Mouse (Mus musculus) embryonic facial prominence, embryonic 12.5 days (tissue): ENCODE measurements at regions not wholly inside any gene's neighbourhood (a gene's known extent, or its start where the extent isn't known, plus 50 kb on each side); places are given as distances from the start of the nearest gene placed in this dataset.

ENCODE experiments used
- ATAC-seq: fragments of 200-750 bp; cut with Nextera tagmentation; 2 replicates; pipeline ENCODE4 v1.8.0; 2017; ENCODE audit not compliant: insufficient number of reproducible peaks, insufficient read depth, low FRiP score, low TSS enrichment
- H3K27ac ChIP-seq: fragments of 300-500 bp; sonication (generic); 2 replicates; pipeline ENCODE4 v1.5.1; 2016; ENCODE audit warnings: mild to moderate bottlenecking
- H3K27me3 ChIP-seq: fragments of 300-500 bp; sonication (generic); 2 replicates; pipeline ENCODE4 v1.6.1; 2016; ENCODE audit warnings: mild to moderate bottlenecking, moderate library complexity
- H3K36me3 ChIP-seq: fragments of 300-500 bp; sonication (generic); 2 replicates; pipeline ENCODE4 v1.6.1; 2016; ENCODE audit warnings: mild to moderate bottlenecking
- H3K4me1 ChIP-seq: fragments of 300-500 bp; sonication (generic); 2 replicates; pipeline ENCODE4 v1.6.1; 2016
- H3K4me2 ChIP-seq: fragments of 300-500 bp; sonication (generic); replicated peaks from 2 replicates; pipeline ENCODE4 v1.6.1; 2016; ENCODE audit warnings: mild to moderate bottlenecking, moderate library complexity
- H3K4me3 ChIP-seq: fragments of 300-500 bp; sonication (generic); 2 replicates; pipeline ENCODE4 v1.5.1; 2016; ENCODE audit warnings: mild to moderate bottlenecking
- H3K9ac ChIP-seq: fragments of 300-500 bp; sonication (generic); 2 replicates; pipeline ENCODE4 v1.6.1; 2016; ENCODE audit warnings: mild to moderate bottlenecking, moderate library complexity
- H3K9me3 ChIP-seq: fragments of 300-500 bp; sonication (generic); 2 replicates; pipeline ENCODE4 v1.6.1; 2016; ENCODE audit warnings: mild to moderate bottlenecking, moderate library complexity
- WGBS: fragments of 180-500 bp; shearing (Covaris S2); methylation state at CpG from one replicate; pipeline ENCODE4 v1.1.7; 2016; 5-methylcytosine and 5-hydroxymethylcytosine counted together

GRCm38 (mm10) chr17:47317651-47318050 is 51.0 kb upstream of the Mrps10 start:
- Histone ChIP-seq H3K36me3 (peaks cover 60% of the 10 kb centered on the region), H3K4me2 (no peak overlapping the region), H3K4me1 (no peaks in the 10 kb centered on the region), H3K27me3 (no peaks in the 10 kb centered on the region), H3K27ac (no peak overlapping the region), H3K9me3 (no peaks in the 10 kb centered on the region), H3K9ac (no peak overlapping the region), H3K4me3 (no peak overlapping the region)
- no peak for ATAC-seq
- 87% methylated on average over 11 of the region's 11 CpGs for WGBS

DNA sequence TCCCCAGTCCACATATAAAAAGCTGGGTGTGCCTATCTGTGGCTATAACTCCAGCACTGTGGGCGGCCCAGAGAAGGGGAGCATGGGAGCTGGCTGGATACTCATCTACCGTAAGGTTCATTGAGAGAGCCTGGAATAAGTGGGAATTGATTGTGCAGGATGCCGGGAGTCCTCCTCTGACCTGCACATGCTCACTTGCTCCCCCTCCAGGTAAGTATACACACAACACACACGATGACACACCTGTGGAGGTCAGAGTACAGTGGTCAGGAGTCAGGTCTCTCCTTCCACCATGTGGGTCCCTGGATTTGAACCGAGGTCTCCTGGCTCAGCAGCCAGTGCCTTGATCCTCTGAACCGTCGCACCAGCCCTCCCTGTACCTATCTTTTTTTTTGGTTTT is 55.5 kb upstream of the Mrps10 start:
- no peak for ATAC-seq
- Histone ChIP-seq H3K4me2 (no peak overlapping the region), H3K27me3 (no peaks in the 10 kb centered on the region), H3K9me3 (no peaks in the 10 kb centered on the region), H3K9ac (no peak overlapping the region), H3K4me1 (no peaks in the 10 kb centered on the region), H3K36me3 (peaks cover 44% of the 10 kb centered on the region), H3K4me3 (no peak overlapping the region), H3K27ac (no peak overlapping the region)
- WGBS, result 94% methylated on average over 7 of the region's 7 CpGs

DNA sequence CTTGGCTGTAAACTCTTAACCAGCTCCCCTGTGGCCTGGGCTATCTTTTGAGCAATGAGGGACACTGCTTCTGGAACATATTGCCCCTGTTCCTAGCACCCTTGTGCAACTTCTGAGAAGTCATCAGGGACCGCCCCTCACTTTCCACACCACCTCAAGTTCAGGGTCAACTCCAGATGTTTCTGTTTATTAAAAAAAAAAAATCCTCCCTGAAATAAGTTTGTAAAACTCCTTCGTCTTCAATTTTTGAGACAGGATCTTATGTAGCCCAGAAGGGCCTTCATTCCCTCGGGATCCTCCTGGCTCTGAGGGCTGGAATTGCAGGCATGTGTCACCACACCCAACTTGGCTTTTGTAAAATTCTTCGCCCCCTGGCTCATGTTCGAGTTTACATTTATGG is 57.4 kb upstream of the Mrps10 start:
- WGBS, result 82% methylated on average over 5 of the region's 5 CpGs
- peaks cover 35% of the 10 kb centered on the region for H3K36me3 ChIP-seq

DNA sequence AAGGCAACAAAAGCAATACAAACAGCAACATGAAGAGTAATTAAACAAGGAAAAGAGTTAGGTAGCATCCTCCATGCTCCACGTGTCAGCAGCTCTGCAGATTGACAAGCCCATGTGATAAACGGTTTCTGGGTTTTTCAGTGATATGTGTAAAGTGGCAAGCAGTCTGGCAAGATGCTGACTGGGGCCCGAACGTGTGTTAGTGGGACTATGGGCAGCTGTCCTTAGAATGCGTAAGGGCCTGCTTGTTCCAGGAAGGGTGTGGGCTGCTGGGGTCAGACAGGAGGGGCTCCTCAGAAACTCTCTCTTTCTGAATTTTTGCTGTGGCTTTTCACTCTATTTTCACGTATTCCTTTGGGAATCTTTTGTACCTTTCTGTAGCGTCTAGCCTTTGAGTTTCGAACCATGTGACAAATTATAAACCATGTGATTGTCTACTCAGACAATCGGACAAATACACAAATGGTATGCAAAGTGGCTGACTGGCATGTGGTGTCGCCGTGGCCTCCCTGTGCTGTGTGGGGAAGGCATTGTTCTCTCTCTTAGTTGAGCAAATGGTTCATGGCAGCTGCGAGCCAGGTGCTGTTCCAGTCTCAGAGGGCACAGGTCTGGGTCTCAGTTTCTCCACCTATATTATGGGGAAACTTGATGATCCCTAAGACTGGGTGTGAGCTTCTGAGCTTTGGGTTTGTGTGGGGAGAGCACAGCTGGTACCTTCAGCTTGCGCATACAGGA is 62.5 kb upstream of the Mrps10 start:
- Histone ChIP-seq H3K9me3 (no peaks in the 10 kb centered on the region), H3K27me3 (no peaks in the 10 kb centered on the region), H3K4me1 (peaks cover 6% of the 10 kb centered on the region), H3K27ac (no peak overlapping the region), H3K4me2 (no peak overlapping the region), H3K36me3 (peaks cover 9% of the 10 kb centered on the region; the same call in 1 of the 2 replicates), H3K4me3 (no peak overlapping the region), H3K9ac (no peak overlapping the region)
- no peak for ATAC-seq
- WGBS, result 72% methylated on average over 13 of the region's 13 CpGs

More for the DNA sequence above, 57.4 kb upstream of the Mrps10 start:
- Histone ChIP-seq H3K4me1 (no peaks in the 10 kb centered on the region), H3K4me3 (no peak overlapping the region), H3K27ac (no peak overlapping the region), H3K27me3 (no peaks in the 10 kb centered on the region), H3K4me2 (no peak overlapping the region), H3K9ac (no peak overlapping the region), H3K9me3 (no peaks in the 10 kb centered on the region)
- ATAC-seq, result no peak

GRCm38 (mm10) chr17:47304463-47305199 is 64.1 kb upstream of the Mrps10 start:
- Histone ChIP-seq H3K9ac (no peak overlapping the region), H3K4me3 (no peak overlapping the region), H3K36me3 (peaks cover 6% of the 10 kb centered on the region; the same call in 1 of the 2 replicates), H3K27me3 (no peaks in the 10 kb centered on the region), H3K9me3 (no peaks in the 10 kb centered on the region), H3K4me2 (no peak overlapping the region), H3K4me1 (peaks cover 16% of the 10 kb centered on the region), H3K27ac (no peak overlapping the region)
- ATAC-seq, result no peak
- WGBS, result 42% methylated on average over 8 of the region's 8 CpGs

DNA sequence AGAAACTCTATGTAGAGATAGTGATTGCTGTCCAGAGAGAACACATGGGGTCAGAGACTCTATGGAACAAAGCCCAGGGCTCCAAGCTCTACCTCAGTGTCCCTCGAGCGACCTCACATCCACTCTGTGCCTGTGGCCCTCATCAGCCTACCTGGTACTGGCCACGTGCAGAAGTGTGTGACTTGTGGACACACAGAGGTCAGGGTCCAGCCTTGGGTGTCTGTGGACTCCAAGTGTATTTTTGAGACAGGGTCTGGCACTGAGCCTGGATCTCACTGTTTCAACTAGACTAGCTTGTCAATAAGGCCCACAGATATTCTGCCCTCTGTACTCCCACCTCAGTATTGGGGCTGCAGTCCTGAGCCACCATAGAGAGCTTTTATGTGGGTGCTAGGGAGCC is 65.1 kb upstream of the Mrps10 start:
- WGBS, result 90% methylated on average over 3 of the region's 3 CpGs
- Histone ChIP-seq H3K4me3 (no peak overlapping the region), H3K27me3 (no peaks in the 10 kb centered on the region), H3K36me3 (peaks cover 6% of the 10 kb centered on the region; the same call in 1 of the 2 replicates), H3K27ac (no peak overlapping the region), H3K4me1 (peaks cover 18% of the 10 kb centered on the region), H3K9me3 (no peaks in the 10 kb centered on the region), H3K9ac (no peak overlapping the region), H3K4me2 (no peak overlapping the region)
- ATAC-seq, result no peak

DNA sequence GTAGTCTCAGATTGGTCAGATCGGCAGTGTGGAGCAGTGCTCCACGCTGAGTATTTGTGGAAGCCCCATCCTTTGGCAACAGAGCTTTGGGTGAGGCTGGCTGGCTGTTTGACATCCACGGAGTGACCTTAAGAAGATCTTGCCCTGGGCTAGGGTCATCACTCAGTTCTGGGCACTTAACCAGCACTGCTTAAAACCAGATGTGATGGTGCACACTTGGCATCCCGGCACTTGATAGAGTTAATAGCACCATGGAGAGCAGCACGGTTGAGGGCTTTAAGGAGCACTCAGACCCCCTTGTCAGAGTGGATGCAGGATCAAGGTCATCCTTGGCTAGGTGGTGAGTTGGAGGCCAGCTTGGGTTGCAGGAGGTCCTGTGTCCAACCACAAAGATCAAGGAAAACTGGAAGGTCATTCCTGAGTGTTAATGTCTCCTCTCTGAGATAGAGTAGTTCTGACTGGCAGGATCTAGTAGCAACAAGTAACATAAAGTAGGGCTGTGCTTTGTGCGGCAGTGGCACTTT is 70.2 kb upstream of the Mrps10 start:
- no peaks in the 10 kb centered on the region for H3K27me3 ChIP-seq
- H3K9ac ChIP-seq, result no peak overlapping the region
- no peaks in the 10 kb centered on the region for H3K9me3 ChIP-seq
- no peak for ATAC-seq
- peaks cover 30% of the 10 kb centered on the region for H3K4me1 ChIP-seq
- no peak overlapping the region for H3K4me2 ChIP-seq
- 0 out of 2 replicates have a peak, but pooled peaks cover 4% of the 10 kb centered on the region for H3K36me3 ChIP-seq
- no peak overlapping the region for H3K4me3 ChIP-seq
- no peak overlapping the region for H3K27ac ChIP-seq
- WGBS, result 74% methylated on average over 6 of the region's 6 CpGs

GRCm38 (mm10) chr17:47297965-47298364 is 70.7 kb upstream of the Mrps10 start:
- Histone ChIP-seq H3K27ac (no peak overlapping the region), H3K9me3 (no peaks in the 10 kb centered on the region), H3K4me3 (no peak overlapping the region), H3K9ac (no peak overlapping the region), H3K4me2 (no peak overlapping the region), H3K27me3 (no peaks in the 10 kb centered on the region), H3K4me1 (peaks cover 31% of the 10 kb centered on the region), H3K36me3 (0 out of 2 replicates have a peak, but pooled peaks cover 4% of the 10 kb centered on the region)
- 86% methylated on average over 8 of the region's 8 CpGs for WGBS
- ATAC-seq, result no peak

DNA sequence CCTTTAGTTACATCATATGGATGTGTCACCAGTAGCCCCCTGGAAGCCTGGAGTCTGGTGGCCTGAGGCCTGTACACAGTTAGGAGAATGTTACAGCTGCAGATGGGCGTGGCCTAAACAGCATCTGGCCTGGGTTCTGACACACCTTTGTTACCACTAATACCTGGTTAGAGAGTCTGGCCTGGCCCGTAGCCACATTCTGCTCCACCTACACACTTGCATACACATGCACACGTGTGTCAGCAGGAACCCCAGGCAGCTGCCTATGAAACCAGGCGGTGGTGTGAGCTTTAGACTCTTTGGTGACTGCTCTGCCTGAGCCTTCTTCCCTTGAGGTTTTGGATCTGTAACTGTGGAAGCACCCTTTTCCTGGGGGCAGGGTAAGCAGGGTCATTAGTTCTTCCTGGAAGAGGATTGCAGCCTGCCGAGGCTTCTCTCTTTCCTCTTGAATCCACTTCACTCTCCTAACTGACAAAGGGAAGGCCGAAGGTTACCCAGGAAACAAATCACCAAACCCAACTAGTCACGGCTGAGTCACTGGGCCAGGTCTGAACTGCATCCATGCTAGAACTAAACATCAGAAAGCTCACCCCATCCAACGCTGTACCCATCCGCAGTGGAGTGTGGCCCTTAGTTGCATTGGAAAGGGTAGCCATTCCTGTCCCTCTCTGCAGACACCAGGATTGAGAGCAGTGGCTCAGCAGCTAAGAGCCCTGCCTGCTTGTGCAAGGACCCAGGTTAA is 71.8 kb upstream of the Mrps10 start:
- H3K4me3 ChIP-seq, result no peak overlapping the region
- 85% methylated on average over 9 of the region's 9 CpGs for WGBS
- no peaks in the 10 kb centered on the region for H3K9me3 ChIP-seq
- H3K4me2 ChIP-seq, result no peak overlapping the region
- peaks cover 27% of the 10 kb centered on the region for H3K4me1 ChIP-seq
- ATAC-seq, result no peak
- H3K27ac ChIP-seq, result no peak overlapping the region
- H3K9ac ChIP-seq, result no peak overlapping the region
- 0 out of 2 replicates have a peak, but pooled peaks cover 7% of the 10 kb centered on the region for H3K36me3 ChIP-seq
- H3K27me3 ChIP-seq, result no peaks in the 10 kb centered on the region

DNA sequence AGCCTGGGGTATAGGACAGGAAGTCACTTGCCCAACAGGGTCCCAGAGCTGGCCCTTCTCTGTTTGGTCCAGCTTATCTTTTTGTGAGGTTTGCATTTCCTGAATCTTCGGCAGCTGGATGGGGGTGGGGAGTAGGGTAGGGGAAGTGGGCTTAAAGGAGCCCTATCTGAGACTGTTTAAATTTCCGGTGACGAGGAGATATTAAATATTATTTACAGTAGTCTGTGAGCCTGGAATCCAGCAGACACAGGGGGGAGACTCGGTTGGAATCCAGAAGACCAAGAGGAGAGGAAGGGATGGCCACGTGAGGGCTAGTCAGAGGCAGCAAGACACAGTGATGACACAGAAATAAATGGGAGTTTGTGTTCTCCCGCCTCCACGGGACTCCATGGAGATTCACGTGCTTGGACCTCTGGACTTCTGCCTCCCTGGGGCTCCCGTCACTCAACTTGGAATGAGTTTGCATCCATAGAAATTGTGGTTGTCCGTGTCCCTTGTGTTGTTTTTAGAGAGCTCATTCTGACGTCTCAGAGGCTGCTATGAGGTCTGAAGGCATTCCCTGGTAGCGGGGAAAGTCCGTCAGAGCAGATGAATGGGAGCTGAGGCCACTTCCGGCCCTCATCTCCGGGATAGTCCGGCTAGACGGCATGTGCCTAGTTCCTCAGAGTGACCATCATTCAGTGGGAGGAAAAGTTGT is 73.2 kb upstream of the Mrps10 start:
- Histone ChIP-seq H3K27ac (peak overlapping the region; percentile 71; the same call in 1 of the 2 replicates), H3K9ac (no peak overlapping the region), H3K9me3 (no peaks in the 10 kb centered on the region), H3K4me3 (no peak overlapping the region), H3K4me1 (peaks cover 22% of the 10 kb centered on the region), H3K27me3 (no peaks in the 10 kb centered on the region), H3K4me2 (no peak overlapping the region), H3K36me3 (0 out of 2 replicates have a peak, but pooled peaks cover 7% of the 10 kb centered on the region)
- WGBS, result 69% methylated on average over 17 of the region's 17 CpGs
- no peak for ATAC-seq

GRCm38 (mm10) chr17:47294091-47294534 is 74.6 kb upstream of the Mrps10 start:
- WGBS, result 39% methylated on average over 5 of the region's 5 CpGs
- Histone ChIP-seq H3K9me3 (no peaks in the 10 kb centered on the region), H3K36me3 (0 out of 2 replicates have a peak, but pooled peaks cover 7% of the 10 kb centered on the region), H3K27me3 (no peaks in the 10 kb centered on the region), H3K4me2 (no peak overlapping the region), H3K4me1 (peaks cover 12% of the 10 kb centered on the region), H3K4me3 (no peak overlapping the region), H3K27ac (no peak overlapping the region), H3K9ac (no peak overlapping the region)
- ATAC-seq, result no peak
